Mouse (Mus musculus): Measurements from ENCODE around the gene Mrgprd. TPM values are rescaled to one million over a fixed set of nuclear protein-coding genes. Genes with fewer than 3 reads are reported as not detected.

Mrgprd gene
- polyA plus RNA-seq, 1 experiment from 2014 or later, result not detected

DNA sequence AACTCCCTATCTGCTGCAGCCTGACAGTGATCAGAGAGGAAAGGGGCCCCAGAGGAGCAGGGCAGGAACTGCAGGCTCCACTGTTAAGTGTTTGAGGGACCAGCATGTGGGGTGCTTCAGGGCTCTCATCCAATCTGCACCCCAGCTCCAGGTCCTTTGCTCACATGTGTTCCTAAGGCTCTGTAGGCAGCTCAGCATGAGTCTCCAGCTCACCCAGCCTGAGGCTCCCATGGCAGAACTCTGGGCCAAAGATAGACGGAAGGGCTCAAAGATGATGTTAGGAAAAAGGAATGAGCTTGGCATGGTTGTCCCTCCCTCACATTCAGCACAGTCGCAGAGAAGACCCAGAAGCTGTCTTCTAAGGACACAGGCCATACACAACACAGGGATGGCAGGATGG lies 16.0 kb downstream of the Mrgprd start:
- H3K9me3 ChIP-seq (ENCODE audit: control insufficient read depth, low read length), result no peaks in the 10 kb centered on the region
- H3K36me3 ChIP-seq (ENCODE audit: control insufficient read depth, insufficient read depth, low read length), result no peaks in the 10 kb centered on the region
- H3K27ac ChIP-seq (ENCODE audit: low read depth, low read length), result no peak overlapping the region
- no peak overlapping the region for H3K4me2 ChIP-seq (ENCODE audit: low read depth, low read length, severe bottlenecking)
- 0 out of 2 replicates have a peak, but pooled peaks cover 3% of the 10 kb centered on the region for H3K4me1 ChIP-seq (replicated peaks; ENCODE audit: control insufficient read depth, insufficient read depth, low read length)
- 89% methylated on average over 2 of the region's 2 CpGs for WGBS
- no peaks in the 10 kb centered on the region for H3K27me3 ChIP-seq (ENCODE audit: control insufficient read depth, insufficient read depth, low read length)
- H3K4me3 ChIP-seq (ENCODE audit: low read depth, low read length), result no peak overlapping the region
- ATAC-seq (replicated peaks; ENCODE audit: low FRiP score) (no peak), DNase-seq (ENCODE audit: low spot score) (no peak)
- no peak overlapping the region for H3K9ac ChIP-seq (ENCODE audit: low read length)

DNA sequence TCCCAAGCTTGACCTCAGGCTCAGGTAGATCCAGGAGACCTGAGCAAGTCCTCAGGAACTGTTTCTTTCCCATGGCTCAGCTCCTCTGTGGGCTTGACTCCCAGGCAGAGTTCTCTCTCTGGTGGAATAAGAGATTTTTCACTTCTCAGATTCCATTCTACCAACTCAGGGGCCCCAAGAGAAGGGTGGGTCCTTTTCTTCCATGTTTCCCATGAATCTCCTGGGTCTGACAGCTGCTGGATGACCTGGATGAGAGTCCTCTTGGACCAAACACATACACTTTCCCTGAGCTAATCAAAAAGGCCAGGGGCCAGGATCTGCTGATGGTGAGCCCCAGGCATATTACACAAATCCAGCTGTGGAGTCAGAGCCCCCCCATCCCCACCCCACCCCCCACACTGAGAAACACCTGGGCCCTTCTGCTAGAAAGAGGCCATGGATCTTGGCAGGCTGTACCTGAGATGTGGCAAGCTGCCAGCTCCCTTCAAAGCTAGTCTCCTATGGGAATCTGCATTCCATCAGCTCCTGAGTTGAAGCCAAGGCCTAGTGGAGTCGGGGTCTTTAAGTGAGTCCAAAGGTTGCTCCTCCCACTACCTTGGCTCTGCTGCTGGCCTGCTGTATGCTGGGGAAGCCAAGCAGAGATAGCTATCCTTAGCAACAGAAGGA lies 17.9 kb downstream of the Mrgprd start:
- Histone ChIP-seq H3K9me3 (ENCODE audit: control insufficient read depth, low read length) (no peaks in the 10 kb centered on the region), H3K9ac (ENCODE audit: low read length) (no peak overlapping the region), H3K4me3 (ENCODE audit: low read depth, low read length) (no peak overlapping the region), H3K27me3 (ENCODE audit: control insufficient read depth, insufficient read depth, low read length) (no peaks in the 10 kb centered on the region), H3K4me2 (ENCODE audit: low read depth, low read length, severe bottlenecking) (no peak overlapping the region), H3K4me1 (replicated peaks; ENCODE audit: control insufficient read depth, insufficient read depth, low read length) (0 out of 2 replicates have a peak, but pooled peaks cover 3% of the 10 kb centered on the region), H3K36me3 (ENCODE audit: control insufficient read depth, insufficient read depth, low read length) (no peaks in the 10 kb centered on the region), H3K27ac (ENCODE audit: low read depth, low read length) (no peak overlapping the region)
- DNase-seq (ENCODE audit: low spot score), result no peak
- WGBS, result 55% methylated on average over 1 of the region's 1 CpGs
- ATAC-seq (replicated peaks; ENCODE audit: low FRiP score), result no peak

GRCm38 (mm10) chr7:145333936-145334335 lies 19.3 kb downstream of the Mrgprd start:
- Histone ChIP-seq H3K4me1 (replicated peaks; ENCODE audit: control insufficient read depth, insufficient read depth, low read length) (0 out of 2 replicates have a peak, but pooled peaks cover 3% of the 10 kb centered on the region), H3K27me3 (ENCODE audit: control insufficient read depth, insufficient read depth, low read length) (no peaks in the 10 kb centered on the region), H3K4me3 (ENCODE audit: low read depth, low read length) (no peak overlapping the region), H3K36me3 (ENCODE audit: control insufficient read depth, insufficient read depth, low read length) (no peaks in the 10 kb centered on the region), H3K4me2 (ENCODE audit: low read depth, low read length, severe bottlenecking) (no peak overlapping the region), H3K27ac (ENCODE audit: low read depth, low read length) (no peak overlapping the region), H3K9ac (ENCODE audit: low read length) (no peak overlapping the region), H3K9me3 (ENCODE audit: control insufficient read depth, low read length) (no peaks in the 10 kb centered on the region)
- DNase-seq (ENCODE audit: low spot score) (no peak), ATAC-seq (replicated peaks; ENCODE audit: low FRiP score) (no peak)
- 89% methylated on average over 6 of the region's 6 CpGs for WGBS

- 0 out of 2 replicates have a peak, but pooled peaks cover 1% of the 10 kb centered on the region for H3K4me1 ChIP-seq (replicated peaks; ENCODE audit: control insufficient read depth, insufficient read depth, low read length)
- no peak overlapping the region for H3K27ac ChIP-seq (ENCODE audit: low read depth, low read length)
- no peak overlapping the region for H3K4me2 ChIP-seq (ENCODE audit: low read depth, low read length, severe bottlenecking)
- no peak overlapping the region for H3K9ac ChIP-seq (ENCODE audit: low read length)
- 73% methylated on average over 4 of the region's 4 CpGs for WGBS
- DNase-seq (ENCODE audit: low spot score) (no peak), ATAC-seq (replicated peaks; ENCODE audit: low FRiP score) (no peak)
- no peaks in the 10 kb centered on the region for H3K27me3 ChIP-seq (ENCODE audit: control insufficient read depth, insufficient read depth, low read length)
- H3K9me3 ChIP-seq (ENCODE audit: control insufficient read depth, low read length), result no peaks in the 10 kb centered on the region
- no peak overlapping the region for H3K4me3 ChIP-seq (ENCODE audit: low read depth, low read length)
- no peaks in the 10 kb centered on the region for H3K36me3 ChIP-seq (ENCODE audit: control insufficient read depth, insufficient read depth, low read length)
These were observed 19.9 kb downstream of the Mrgprd start for GRCm38 (mm10) chr7:145334428-145335027.

GRCm38 (mm10) chr7:145335199-145335598 lies 20.6 kb downstream of the Mrgprd start:
- no peaks in the 10 kb centered on the region for H3K9me3 ChIP-seq (ENCODE audit: control insufficient read depth, low read length)
- H3K4me3 ChIP-seq (ENCODE audit: low read depth, low read length), result no peak overlapping the region
- DNase-seq (ENCODE audit: low spot score) (no peak), ATAC-seq (replicated peaks; ENCODE audit: low FRiP score) (no peak)
- H3K27me3 ChIP-seq (ENCODE audit: control insufficient read depth, insufficient read depth, low read length), result no peaks in the 10 kb centered on the region
- no peak overlapping the region for H3K4me2 ChIP-seq (ENCODE audit: low read depth, low read length, severe bottlenecking)
- H3K4me1 ChIP-seq (replicated peaks; ENCODE audit: control insufficient read depth, insufficient read depth, low read length), result no peaks in the 10 kb centered on the region
- no peak overlapping the region for H3K9ac ChIP-seq (ENCODE audit: low read length)
- H3K36me3 ChIP-seq (ENCODE audit: control insufficient read depth, insufficient read depth, low read length), result no peaks in the 10 kb centered on the region
- no peak overlapping the region for H3K27ac ChIP-seq (ENCODE audit: low read depth, low read length)

GRCm38 (mm10) chr7:145335616-145336332 lies 21.1 kb downstream of the Mrgprd start:
- no peaks in the 10 kb centered on the region for H3K27me3 ChIP-seq (ENCODE audit: control insufficient read depth, insufficient read depth, low read length)
- no peak for ATAC-seq (replicated peaks; ENCODE audit: low FRiP score)
- no peak overlapping the region for H3K4me3 ChIP-seq (ENCODE audit: low read depth, low read length)
- WGBS, result 86% methylated on average over 3 of the region's 3 CpGs
- no peaks in the 10 kb centered on the region for H3K4me1 ChIP-seq (replicated peaks; ENCODE audit: control insufficient read depth, insufficient read depth, low read length)
- H3K4me2 ChIP-seq (ENCODE audit: low read depth, low read length, severe bottlenecking), result no peak overlapping the region
- H3K36me3 ChIP-seq (ENCODE audit: control insufficient read depth, insufficient read depth, low read length), result no peaks in the 10 kb centered on the region
- H3K9me3 ChIP-seq (ENCODE audit: control insufficient read depth, low read length), result no peaks in the 10 kb centered on the region
- no peak overlapping the region for H3K9ac ChIP-seq (ENCODE audit: low read length)
- H3K27ac ChIP-seq (ENCODE audit: low read depth, low read length), result no peak overlapping the region
- no peak for DNase-seq (ENCODE audit: low spot score)

DNA sequence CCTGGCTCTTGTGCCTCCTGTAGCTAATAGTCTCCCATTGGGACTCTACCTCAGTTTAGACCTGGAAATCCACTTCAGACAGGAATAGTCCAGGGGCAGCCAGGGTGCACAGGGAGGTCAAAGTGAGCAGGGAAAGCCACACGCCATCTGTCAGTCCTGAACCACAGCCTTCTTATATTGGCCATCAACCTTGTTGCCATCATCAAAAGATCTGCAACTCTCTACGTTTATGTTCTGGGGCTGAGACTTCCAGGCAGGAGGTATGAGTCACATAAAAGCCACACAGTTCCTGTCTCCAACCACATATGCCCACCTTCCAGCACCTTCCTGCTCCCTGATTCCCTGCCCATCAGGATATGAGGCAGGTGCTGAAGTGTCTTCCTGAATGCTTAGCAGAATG lies 23.3 kb downstream of the Mrgprd start:
- Histone ChIP-seq H3K4me3 (ENCODE audit: low read depth, low read length) (no peak overlapping the region), H3K36me3 (ENCODE audit: control insufficient read depth, insufficient read depth, low read length) (no peaks in the 10 kb centered on the region), H3K9ac (ENCODE audit: low read length) (no peak overlapping the region), H3K4me1 (replicated peaks; ENCODE audit: control insufficient read depth, insufficient read depth, low read length) (no peaks in the 10 kb centered on the region), H3K9me3 (ENCODE audit: control insufficient read depth, low read length) (no peaks in the 10 kb centered on the region), H3K4me2 (ENCODE audit: low read depth, low read length, severe bottlenecking) (no peak overlapping the region), H3K27ac (ENCODE audit: low read depth, low read length) (no peak overlapping the region), H3K27me3 (ENCODE audit: control insufficient read depth, insufficient read depth, low read length) (no peaks in the 10 kb centered on the region)
- ATAC-seq (replicated peaks; ENCODE audit: low FRiP score) (no peak), DNase-seq (ENCODE audit: low spot score) (no peak)
- WGBS, result 90% methylated on average over 2 of the region's 2 CpGs

DNA sequence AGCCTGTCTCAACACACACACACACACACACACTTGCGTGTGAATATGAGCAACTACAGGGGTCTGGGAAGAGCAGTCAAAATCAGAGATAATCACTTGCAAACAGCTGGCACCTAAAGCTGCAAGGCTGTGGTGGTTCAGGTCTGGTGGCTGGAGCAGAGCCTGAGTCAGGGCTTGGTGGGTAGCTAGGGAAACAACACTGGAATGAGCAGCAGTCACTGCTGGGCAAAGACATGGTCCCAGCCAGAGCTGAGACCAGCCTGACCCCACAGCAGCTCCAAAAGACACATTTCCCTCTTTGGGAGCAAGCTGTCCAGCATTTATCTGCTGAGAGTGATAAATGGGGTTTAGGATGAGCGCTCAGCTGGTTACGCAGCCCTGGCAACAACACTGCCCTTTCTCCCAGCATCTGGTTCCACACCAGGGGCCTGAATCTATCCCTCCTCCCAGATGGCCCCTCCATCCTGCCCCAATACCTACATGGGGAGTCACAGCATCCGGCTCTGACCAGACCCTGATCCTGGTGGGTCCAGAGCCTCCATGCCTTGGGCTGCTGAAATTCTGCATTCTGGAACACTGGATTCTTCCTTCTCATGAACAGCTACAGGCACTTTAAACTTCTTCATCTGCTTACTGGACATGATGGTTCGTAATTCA lies 25.7 kb downstream of the Mrgprd start:
- DNase-seq (ENCODE audit: low spot score) (no peak), ATAC-seq (replicated peaks; ENCODE audit: low FRiP score) (no peak)
- Histone ChIP-seq H3K9me3 (ENCODE audit: control insufficient read depth, low read length) (no peaks in the 10 kb centered on the region), H3K4me2 (ENCODE audit: low read depth, low read length, severe bottlenecking) (no peak overlapping the region), H3K4me1 (replicated peaks; ENCODE audit: control insufficient read depth, insufficient read depth, low read length) (no peaks in the 10 kb centered on the region), H3K27ac (ENCODE audit: low read depth, low read length) (no peak overlapping the region), H3K27me3 (ENCODE audit: control insufficient read depth, insufficient read depth, low read length) (no peaks in the 10 kb centered on the region), H3K9ac (ENCODE audit: low read length) (no peak overlapping the region), H3K4me3 (ENCODE audit: low read depth, low read length) (no peak overlapping the region), H3K36me3 (ENCODE audit: control insufficient read depth, insufficient read depth, low read length) (no peaks in the 10 kb centered on the region)
- WGBS, result 89% methylated on average over 5 of the region's 5 CpGs

Measured in forebrain, embryonic 11.5 days (tissue).